Comparison of ENCODE assay signal across 8 mouse cellular contexts in the genomic region with DNA sequence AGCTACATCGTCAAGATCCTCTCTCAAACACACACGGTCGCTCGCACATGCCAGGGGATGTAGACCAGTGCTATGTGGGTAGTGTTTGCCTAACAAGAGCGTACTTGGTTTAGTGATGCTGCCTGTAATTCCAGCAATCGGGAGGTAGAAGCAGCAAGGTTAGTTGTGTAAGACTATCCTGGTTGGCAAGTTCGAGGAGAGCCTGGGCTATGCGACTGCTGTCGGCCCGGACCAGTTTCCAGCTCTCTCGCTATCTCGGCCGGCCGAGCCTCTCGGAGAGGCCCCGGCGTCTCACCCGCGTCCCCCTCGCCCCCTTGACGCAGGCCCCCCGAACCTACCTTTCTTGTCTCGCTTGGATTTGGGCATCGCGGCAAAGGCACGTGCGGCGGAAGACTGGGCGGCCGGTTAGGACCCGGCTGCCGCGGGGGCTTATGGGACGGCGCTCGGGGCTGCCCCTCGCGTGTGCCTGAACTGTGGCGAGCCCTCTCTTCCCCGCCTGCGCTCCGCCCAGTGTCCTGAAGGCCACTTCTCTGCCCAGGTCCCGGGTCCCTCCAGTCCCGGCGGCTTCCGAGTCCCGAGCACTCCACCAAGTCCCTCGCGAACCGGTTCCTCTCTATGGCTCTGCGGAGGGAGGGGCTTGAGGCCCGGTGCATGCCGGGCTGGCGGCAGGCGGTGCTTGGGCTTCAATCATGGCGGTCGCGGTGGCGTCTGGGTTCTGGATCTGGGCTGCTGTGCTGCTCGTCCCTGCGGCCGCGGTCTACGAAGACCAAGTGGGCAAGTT. TPM values are rescaled to one million over a fixed set of nuclear protein-coding genes. Genes with fewer than 3 reads are reported as not detected.
DNase-seq lines count a peak whose midpoint lies in the region; ATAC-seq and TF ChIP-seq lines count a peak whose summit lies in the region.

A gene (minus strand): TSS at position 646 of the 781 bp plus-strand sequence.
A gene (plus strand): TSS at position 657 of the 781 bp plus-strand sequence.
A gene (plus strand): TSS at position 679 of the 781 bp plus-strand sequence.

- peak within 1 kb of the TSS; percentile 100 for H3K27ac ChIP-seq in embryonic facial prominence, embryonic 10.5 days (replicated peaks)
- peak within 1 kb of the TSS; percentile 97 for H3K27ac ChIP-seq in intestine, postnatal 0 days (ENCODE audit: low read depth, low read length)
- H3K27ac ChIP-seq in midbrain, embryonic 10.5 days (replicated peaks), result peak within 1 kb of the TSS; percentile 99

- peaks cover 25% of the 10 kb centered on the region for H3K4me1 ChIP-seq in embryonic facial prominence, embryonic 10.5 days
- 0 out of 2 replicates have a peak, but pooled peaks cover 7% of the 10 kb centered on the region for H3K4me1 ChIP-seq in intestine, postnatal 0 days (replicated peaks; ENCODE audit: control insufficient read depth, insufficient read depth, low read length)
- peaks cover 33% of the 10 kb centered on the region for H3K4me1 ChIP-seq in midbrain, embryonic 10.5 days

- intact Hi-C loops in left cerebral cortex, postnatal 36 days (cut with DNase I), result loop anchor here (1.0 to 2.0 kb wide), 2 partner anchors 28 to 41 kb away; a partner anchor contains a TSS

- TF ChIP-seq CTCF in intestine, postnatal 0 days (IDR thresholded peaks at IDR 0.05; ENCODE audit: low read depth), result no peak

- DNase-seq in adrenal gland, postnatal 14 days, result peak; percentile 93
- peak; percentile 89 for DNase-seq in embryonic facial prominence, embryonic 10.5 days (ENCODE audit: low spot score)
- DNase-seq in gonadal fat pad, adult 2 months (ENCODE audit: low read depth), result no peak
- DNase-seq in left cerebral cortex, postnatal 36 days (ENCODE audit: low spot score in 2 of 2), result peak; percentile 89 to 90
- peak; percentile 86 for DNase-seq in midbrain, embryonic 10.5 days (ENCODE audit: low spot score)
- peak; percentile 76 to 80 for DNase-seq in right cerebral cortex, postnatal 36 days (ENCODE audit: low spot score in 2 of 2)
- DNase-seq in urinary bladder, postnatal 4 days (ENCODE audit: low spot score in 2 of 2), result peak; percentile 81 to 85

- H3K36me3 ChIP-seq in embryonic facial prominence, embryonic 10.5 days (replicated peaks), result peaks cover 71% of the 10 kb centered on the region
- H3K36me3 ChIP-seq in intestine, postnatal 0 days (ENCODE audit: control insufficient read depth, insufficient read depth), result peaks cover 41% of the 10 kb centered on the region
- H3K36me3 ChIP-seq in midbrain, embryonic 10.5 days, result peaks cover 63% of the 10 kb centered on the region

- ATAC-seq in intestine, postnatal 0 days, result peak; percentile 92

- under 1% methylated on average over 64 of the region's 64 CpGs for WGBS in embryonic facial prominence, embryonic 10.5 days
- WGBS in intestine, postnatal 0 days, result under 1% methylated on average over 64 of the region's 64 CpGs
- WGBS in midbrain, embryonic 10.5 days, result under 1% methylated on average over 64 of the region's 64 CpGs

- H3K4me3 ChIP-seq in embryonic facial prominence, embryonic 10.5 days, result peak within 1 kb of the TSS; percentile 94
- peak within 1 kb of the TSS; percentile 68 for H3K4me3 ChIP-seq in intestine, postnatal 0 days (ENCODE audit: low read depth, low read length)
- peak within 1 kb of the TSS; percentile 78 for H3K4me3 ChIP-seq in midbrain, embryonic 10.5 days

- peak within 1 kb of the TSS; percentile 73 for H3K4me2 ChIP-seq in intestine, postnatal 0 days (replicated peaks; ENCODE audit: low read depth)

- no peaks in the 10 kb centered on the region for H3K27me3 ChIP-seq in embryonic facial prominence, embryonic 10.5 days (replicated peaks; ENCODE audit: low read depth, poor library complexity, severe bottlenecking)
- no peaks in the 10 kb centered on the region for H3K27me3 ChIP-seq in intestine, postnatal 0 days (replicated peaks; ENCODE audit: control insufficient read depth, insufficient read depth, low read length)
- H3K27me3 ChIP-seq in midbrain, embryonic 10.5 days (ENCODE audit: low read depth, poor library complexity, severe bottlenecking), result no peaks in the 10 kb centered on the region

- no peaks in the 10 kb centered on the region for H3K9me3 ChIP-seq in embryonic facial prominence, embryonic 10.5 days
- no peaks in the 10 kb centered on the region for H3K9me3 ChIP-seq in intestine, postnatal 0 days (ENCODE audit: control insufficient read depth)
- no peaks in the 10 kb centered on the region for H3K9me3 ChIP-seq in midbrain, embryonic 10.5 days (replicated peaks)

- H3K9ac ChIP-seq in intestine, postnatal 0 days (ENCODE audit: low read depth, low read length), result peak within 1 kb of the TSS; percentile 85

RNA-seq across cellular contexts. Expression of the first gene that starts in this region (rescaled TPM):
- total RNA-seq in adrenal gland, postnatal 14 days (2021), result 55.0 and 64.9 TPM in 2 replicates
- polyA plus RNA-seq in embryonic facial prominence, embryonic 10.5 days (2016; fragmentation: Nextera tagmentation; extraction: Ambion mirVana), result 180 and 187 TPM in 2 replicates
- polyA plus RNA-seq in gonadal fat pad, adult 2 months (2012; rRNA removed), result 19.6 and 19.9 TPM in 2 replicates
- polyA plus RNA-seq in intestine, postnatal 0 days (2015; fragmentation: Nextera tagmentation; extraction: Ambion mirVana), result 36.6 and 39.0 TPM in 2 replicates
- 10 to 100 TPM; 43.8 to 45.3 TPM for total RNA-seq in left cerebral cortex, postnatal 36 days (2021)
- 144 and 166 TPM in 2 replicates for polyA plus RNA-seq in midbrain, embryonic 10.5 days (2016; fragmentation: Nextera tagmentation; extraction: Ambion mirVana)

RNA-seq across cellular contexts. Expression of the second gene that starts in this region (rescaled TPM):
- 41.2 and 43.1 TPM in 2 replicates for total RNA-seq in adrenal gland, postnatal 14 days (2021)
- 30.3 and 33.1 TPM in 2 replicates for polyA plus RNA-seq in embryonic facial prominence, embryonic 10.5 days (2016; fragmentation: Nextera tagmentation; extraction: Ambion mirVana)
- polyA plus RNA-seq in gonadal fat pad, adult 2 months (2012; rRNA removed), result 35.2 and 42.2 TPM in 2 replicates
- 7.9 and 8.8 TPM in 2 replicates for polyA plus RNA-seq in intestine, postnatal 0 days (2015; fragmentation: Nextera tagmentation; extraction: Ambion mirVana)
- total RNA-seq in left cerebral cortex, postnatal 36 days (2021), result 10 to 100 TPM; 85.9 to 87.9 TPM
- polyA plus RNA-seq in midbrain, embryonic 10.5 days (2016; fragmentation: Nextera tagmentation; extraction: Ambion mirVana), result 32.3 and 38.5 TPM in 2 replicates

RNA-seq across cellular contexts. Expression of the third gene that starts in this region (rescaled TPM):
- 124 and 133 TPM in 2 replicates for total RNA-seq in adrenal gland, postnatal 14 days (2021)
- 60.5 and 64.9 TPM in 2 replicates for polyA plus RNA-seq in embryonic facial prominence, embryonic 10.5 days (2016; fragmentation: Nextera tagmentation; extraction: Ambion mirVana)
- polyA plus RNA-seq in gonadal fat pad, adult 2 months (2012; rRNA removed), result 156 and 159 TPM in 2 replicates
- 27.5 and 30.0 TPM in 2 replicates for polyA plus RNA-seq in intestine, postnatal 0 days (2015; fragmentation: Nextera tagmentation; extraction: Ambion mirVana)
- total RNA-seq in left cerebral cortex, postnatal 36 days (2021), result 100 to 1,000 TPM; 155 to 199 TPM
- 51.8 and 54.8 TPM in 2 replicates for polyA plus RNA-seq in midbrain, embryonic 10.5 days (2016; fragmentation: Nextera tagmentation; extraction: Ambion mirVana)
